10 mouse cellular contexts compared by ENCODE assay signal in the genomic region with DNA sequence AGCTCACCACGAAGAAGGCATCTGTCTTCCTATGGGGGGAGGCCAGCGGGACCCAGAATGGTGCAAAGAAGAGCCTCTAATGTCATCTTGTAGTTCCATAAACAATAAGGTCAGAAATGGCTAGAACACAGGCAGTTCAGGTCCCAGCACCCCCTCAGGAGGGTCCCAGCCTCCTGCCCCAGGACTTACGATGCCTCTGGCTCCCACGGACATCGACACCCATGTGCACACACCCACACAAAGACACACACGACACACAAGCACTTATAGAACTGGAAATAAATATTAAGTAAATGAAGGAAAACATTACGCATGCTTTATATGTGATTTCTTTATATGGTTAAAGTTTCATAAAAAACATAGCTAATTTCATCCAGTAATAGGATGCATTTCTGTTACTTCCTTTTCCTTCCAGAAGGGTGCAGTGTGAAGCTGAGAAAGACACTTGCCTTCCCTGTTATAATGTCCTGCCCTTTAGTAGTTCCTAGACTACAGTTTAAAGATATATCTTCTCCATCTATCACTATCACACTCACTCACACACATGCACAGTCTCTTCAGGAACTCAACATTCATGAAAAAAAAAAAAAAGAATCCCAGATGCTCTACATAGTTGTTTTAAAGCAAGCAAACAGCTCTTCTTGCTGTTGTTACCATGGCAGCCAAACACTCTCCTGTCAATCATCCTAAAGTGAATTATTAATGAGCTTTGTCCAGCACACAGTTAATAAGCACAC. TPM values are rescaled to one million over a fixed set of nuclear protein-coding genes. Genes with fewer than 3 reads are reported as not detected.
A peak's percentile ranks its signal among the peaks of the same experiment; 100 is the strongest.
DNase-seq lines count a peak whose midpoint lies in the region; ATAC-seq and TF ChIP-seq lines count a peak whose summit lies in the region.
"Had no signal": no experiment of that assay in that cellular context is flagged by ENCODE, and none has a peak within 500 bp of the region (broad histone marks: within the 10 kb centered on the region; RNA-seq: fewer than 3 reads in every experiment).

No protein-coding gene starts in this region.

- H3K4me3 ChIP-seq in limb, embryonic 13.5 days: no peak overlapping the region
- no peak overlapping the region for H3K4me3 ChIP-seq in limb, embryonic 10.5 days
- no peak overlapping the region for H3K4me3 ChIP-seq in cortical plate, adult 2 months (ENCODE audit: insufficient read depth, low read length)
- no peak overlapping the region for H3K4me3 ChIP-seq in intestine, embryonic 14.5 days (ENCODE audit: low read depth, low read length)
- H3K4me3 ChIP-seq: myocyte had no signal

- H3K9me3 ChIP-seq in limb, embryonic 13.5 days: no peaks in the 10 kb centered on the region
- H3K9me3 ChIP-seq in limb, embryonic 10.5 days (replicated peaks): no peaks in the 10 kb centered on the region
- no peaks in the 10 kb centered on the region for H3K9me3 ChIP-seq in intestine, embryonic 14.5 days (ENCODE audit: control insufficient read depth, low read length)

- no peaks in the 10 kb centered on the region for H3K4me1 ChIP-seq in limb, embryonic 13.5 days
- H3K4me1 ChIP-seq in limb, embryonic 10.5 days: no peaks in the 10 kb centered on the region
- H3K4me1 ChIP-seq in cortical plate, adult 2 months (ENCODE audit: control insufficient read depth, insufficient read depth, low read length): peaks cover 13% of the 10 kb centered on the region
- no peaks in the 10 kb centered on the region for H3K4me1 ChIP-seq in intestine, embryonic 14.5 days (replicated peaks; ENCODE audit: control insufficient read depth, insufficient read depth, low read length)

- H3K36me3 ChIP-seq in limb, embryonic 13.5 days: no peaks in the 10 kb centered on the region
- no peaks in the 10 kb centered on the region for H3K36me3 ChIP-seq in limb, embryonic 10.5 days
- no peaks in the 10 kb centered on the region for H3K36me3 ChIP-seq in intestine, embryonic 14.5 days (ENCODE audit: control insufficient read depth, insufficient read depth, low read length)

- WGBS in limb, embryonic 13.5 days: 86% methylated on average over 7 of the region's 7 CpGs
- WGBS in limb, embryonic 10.5 days: 89% methylated on average over 7 of the region's 7 CpGs
- WGBS in intestine, embryonic 14.5 days: 87% methylated on average over 7 of the region's 7 CpGs

- no peak for TF ChIP-seq CTCF in cortical plate, adult 2 months (IDR thresholded peaks at IDR 0.05; ENCODE audit: extremely low read depth, insufficient read depth, low read length)

- peak; percentile 54 for ATAC-seq in limb, embryonic 13.5 days (ENCODE audit: low FRiP score, low read depth)
- peak; percentile 47; the same call in 1 of the 2 replicates for ATAC-seq in intestine, embryonic 14.5 days (replicated peaks; ENCODE audit: low FRiP score, low TSS enrichment, low read depth)

- no peak for DNase-seq in limb, embryonic 10.5 days (ENCODE audit: low spot score)
- no peak for DNase-seq in intestine, embryonic 14.5 days (ENCODE audit: low spot score)
- peak; percentile 83 for DNase-seq in retina, embryonic 14.5 days (ENCODE audit: low spot score)
- DNase-seq in urinary bladder, adult 2 months (ENCODE audit: low spot score): no peak
- DNase-seq in adrenal gland, postnatal 36 days: no peak
- DNase-seq in urinary bladder, postnatal 25 days (ENCODE audit: low spot score): no peak
- DNase-seq: heart, postnatal 4 days had no signal

- no peak for TF ChIP-seq POLR2A in cortical plate, adult 2 months (IDR thresholded peaks at IDR 0.05; ENCODE audit: extremely low read depth, insufficient read depth, low read length)

- no peak overlapping the region for H3K27ac ChIP-seq in limb, embryonic 13.5 days
- no peak overlapping the region for H3K27ac ChIP-seq in limb, embryonic 10.5 days
- peak overlapping the region; percentile 57; the same call in 1 of the 2 replicates for H3K27ac ChIP-seq in cortical plate, adult 2 months (ENCODE audit: insufficient read depth, low read length)
- H3K27ac ChIP-seq in intestine, embryonic 14.5 days (ENCODE audit: low read depth): no peak overlapping the region

- no peak overlapping the region for H3K4me2 ChIP-seq in limb, embryonic 13.5 days (replicated peaks)
- no peak overlapping the region for H3K4me2 ChIP-seq in intestine, embryonic 14.5 days (ENCODE audit: low read length)

- no peak overlapping the region for H3K9ac ChIP-seq in limb, embryonic 13.5 days
- no peak overlapping the region for H3K9ac ChIP-seq in intestine, embryonic 14.5 days (ENCODE audit: low read length)

- H3K27me3 ChIP-seq in limb, embryonic 13.5 days: peaks cover 19% of the 10 kb centered on the region
- H3K27me3 ChIP-seq in limb, embryonic 10.5 days (ENCODE audit: low read depth, poor library complexity, severe bottlenecking): peaks cover 3% of the 10 kb centered on the region; the same call in 1 of the 2 replicates
- no peaks in the 10 kb centered on the region for H3K27me3 ChIP-seq in intestine, embryonic 14.5 days (replicated peaks; ENCODE audit: control insufficient read depth, insufficient read depth, low read length)

RNA-seq across cellular contexts. Expression of gene Slc1a2, which starts 27.1 kb away (rescaled TPM):
- 1.0 TPM in 2 replicates for polyA plus RNA-seq in limb, embryonic 13.5 days (2015; fragmentation: Nextera tagmentation; extraction: Ambion mirVana)
- polyA plus RNA-seq in limb, embryonic 10.5 days (2016; fragmentation: Nextera tagmentation; extraction: Ambion mirVana): 0.09 and 0.38 TPM in 2 replicates
- 765 and 784 TPM in 2 replicates for polyA plus RNA-seq in cortical plate, adult 2 months (2012; rRNA removed)
- 0.34 and 0.78 TPM in 2 replicates for polyA plus RNA-seq in intestine, embryonic 14.5 days (2014; fragmentation: Nextera tagmentation; extraction: Ambion mirVana)
- 0.13 and 0.17 TPM in 2 replicates for polyA plus RNA-seq in urinary bladder, adult 2 months (2012; rRNA removed)
- under 1 TPM; 0.03 to 0.16 TPM for total RNA-seq in adrenal gland, postnatal 36 days (2021)

Comparison
In these comparisons a context has a peak if more than half of its experiments do, and no peak if none do; other contexts are left out.
1. RNA of gene Slc1a2, which starts 27.1 kb away (polyA plus RNA-seq): 765 to 784 TPM in cortical plate, adult 2 months; 1.0 TPM in limb, embryonic 13.5 days, 0.34 to 0.78 TPM in intestine, embryonic 14.5 days, 0.09 to 0.38 TPM in limb, embryonic 10.5 days and 0.13 to 0.17 TPM in urinary bladder, adult 2 months; every median in the first group is over 100 times any median in the second.